10 mouse cellular contexts compared by ENCODE assay signal in the genomic region with DNA sequence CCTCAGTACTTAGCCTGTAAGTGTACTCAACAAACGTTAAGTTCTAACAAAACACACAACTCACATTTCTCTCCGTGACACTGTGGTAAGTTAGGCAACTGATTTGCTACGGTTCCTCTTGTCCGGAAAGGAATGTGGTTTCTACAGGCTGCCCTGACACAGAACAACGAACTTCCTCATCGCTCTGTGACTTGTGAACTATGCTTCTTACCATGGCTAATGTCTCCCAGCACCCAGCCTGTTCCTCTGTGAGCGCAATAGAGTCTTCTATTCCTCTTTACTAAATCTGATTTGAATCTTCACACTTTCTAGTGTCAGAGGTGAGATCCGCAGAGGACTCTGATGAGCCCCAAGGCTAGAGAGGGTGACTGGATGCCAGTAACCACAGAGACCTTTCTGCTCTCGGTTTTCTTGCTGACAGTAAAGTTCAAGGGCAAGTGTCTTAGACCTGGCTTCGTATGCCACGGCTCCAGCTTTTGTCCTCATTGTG. TPM values are rescaled to one million over a fixed set of nuclear protein-coding genes. Genes with fewer than 3 reads are reported as not detected.
DNase-seq lines count a peak whose midpoint lies in the region; ATAC-seq lines count a peak whose summit lies in the region.
"Had no signal": no experiment of that assay in that cellular context is flagged by ENCODE, and none has a peak within 500 bp of the region (broad histone marks: within the 10 kb centered on the region; RNA-seq: fewer than 3 reads in every experiment).

No protein-coding gene starts in this region.

- H3K4me2 ChIP-seq in liver, embryonic 16.5 days (ENCODE audit: low read depth, low read length) = no peak overlapping the region
- H3K4me2 ChIP-seq: limb, embryonic 12.5 days had no signal

- H3K4me3 ChIP-seq in liver, embryonic 16.5 days (ENCODE audit: low read depth, low read length) = no peak overlapping the region
- H3K4me3 ChIP-seq: limb, embryonic 12.5 days had no signal

- WGBS in liver, embryonic 16.5 days (ENCODE audit: insufficient replicate concordance) = 14% methylated on average over 11 of the region's 11 CpGs

- DNase-seq in CD4-positive helper T cell, adult 2 months (ENCODE audit: low read depth, low spot score) = peak; percentile 82
- DNase-seq in urinary bladder, postnatal 36 days (ENCODE audit: low spot score in 2 of 2) = no peak
- no peak for DNase-seq in left cerebral cortex, postnatal 4 days
- DNase-seq in kidney, postnatal 14 days = no peak
- DNase-seq: gastrocnemius, postnatal 25 days; kidney, adult 18-20 months had no signal

- H3K9ac ChIP-seq in liver, embryonic 16.5 days (ENCODE audit: low read depth, low read length) = no peak overlapping the region
- H3K9ac ChIP-seq: limb, embryonic 12.5 days had no signal

- no peaks in the 10 kb centered on the region for H3K27me3 ChIP-seq in liver, embryonic 16.5 days (ENCODE audit: control insufficient read depth, insufficient read depth, low read depth, low read length)
- H3K27me3 ChIP-seq: limb, embryonic 12.5 days had no signal

- ATAC-seq in activated CD4-positive, CD25-positive, alpha-beta regulatory T cell, adult 4 months = peak; percentile 36
- peak; percentile 39; the same call in 1 of the 2 replicates for ATAC-seq in liver, embryonic 16.5 days (ENCODE audit: low read depth)
- peak; percentile 98 for ATAC-seq in monocyte, adult 5-6 weeks (replicated peaks; ENCODE audit: insufficient number of reproducible peaks, low FRiP score, low TSS enrichment, poor library complexity, severe bottlenecking)

- peak overlapping the region; percentile 43; the same call in 1 of the 2 replicates for H3K27ac ChIP-seq in liver, embryonic 16.5 days (ENCODE audit: low read length)
- H3K27ac ChIP-seq: limb, embryonic 12.5 days had no signal

- intact Hi-C loops in left cerebral cortex, postnatal 4 days (cut with DNase I) = no loop called here

- no peaks in the 10 kb centered on the region for H3K4me1 ChIP-seq in liver, embryonic 16.5 days (ENCODE audit: control insufficient read depth, low read depth, low read length)

- no peaks in the 10 kb centered on the region for H3K36me3 ChIP-seq in liver, embryonic 16.5 days (ENCODE audit: control insufficient read depth, insufficient read depth)
- H3K36me3 ChIP-seq: limb, embryonic 12.5 days had no signal

- no peaks in the 10 kb centered on the region for H3K9me3 ChIP-seq in liver, embryonic 16.5 days (replicated peaks; ENCODE audit: control insufficient read depth, low read length)
- H3K9me3 ChIP-seq: limb, embryonic 12.5 days had no signal

RNA-seq across cellular contexts. Expression of a gene that starts 3.1 kb away (rescaled TPM):
- polyA plus RNA-seq in activated CD4-positive, CD25-positive, alpha-beta regulatory T cell, adult 4 months (2017; shearing (Covaris generic)) = 100 to 1,000 TPM; 174 to 197 TPM
- 13.9 and 17.0 TPM in 2 replicates for polyA plus RNA-seq in liver, embryonic 16.5 days (2015; fragmentation: Nextera tagmentation; extraction: Ambion mirVana)
- 124 to 196 TPM (median 176 TPM) in 3 replicates for total RNA-seq in monocyte, adult 5-6 weeks (2017)
- total RNA-seq in left cerebral cortex, postnatal 4 days (2021) = 10 to 100 TPM; 12.4 to 12.9 TPM

RNA-seq across cellular contexts. Expression of a gene that starts 9.4 kb away (rescaled TPM):
- polyA plus RNA-seq in activated CD4-positive, CD25-positive, alpha-beta regulatory T cell, adult 4 months (2017; shearing (Covaris generic)) = under 1 TPM; 0.27 to 0.38 TPM
- polyA plus RNA-seq in liver, embryonic 16.5 days (2015; fragmentation: Nextera tagmentation; extraction: Ambion mirVana) = 0.04 and 0.05 TPM in 2 replicates
- 0.19 to 0.21 TPM in 2 of 3 replicates, not detected in the other for total RNA-seq in monocyte, adult 5-6 weeks (2017)
- total RNA-seq in left cerebral cortex, postnatal 4 days (2021) = under 1 TPM; 0.82 to 0.87 TPM
- total RNA-seq: gastrocnemius, postnatal 25 days had no signal

Comparison
In these comparisons a context has a peak if more than half of its experiments do, and no peak if none do; other contexts are left out.
1. ATAC-seq: peak in every context shown above with its lines; median percentile 98 in monocyte, adult 5-6 weeks; 39 in liver, embryonic 16.5 days; 36 in activated CD4-positive, CD25-positive, alpha-beta regulatory T cell, adult 4 months.